Mouse (Mus musculus) hindlimb bud, embryonic 11.5 days (tissue): Measurements from ENCODE around the gene Nol4l.

Experiments used
- DNase-seq: peaks from one replicate; pipeline ENCODE4 v3.0.0-alpha.2; 2012; ENCODE audit warnings: low read depth, low spot score; ENCODE audit errors: extremely low spot score

Nol4l gene

DNA sequence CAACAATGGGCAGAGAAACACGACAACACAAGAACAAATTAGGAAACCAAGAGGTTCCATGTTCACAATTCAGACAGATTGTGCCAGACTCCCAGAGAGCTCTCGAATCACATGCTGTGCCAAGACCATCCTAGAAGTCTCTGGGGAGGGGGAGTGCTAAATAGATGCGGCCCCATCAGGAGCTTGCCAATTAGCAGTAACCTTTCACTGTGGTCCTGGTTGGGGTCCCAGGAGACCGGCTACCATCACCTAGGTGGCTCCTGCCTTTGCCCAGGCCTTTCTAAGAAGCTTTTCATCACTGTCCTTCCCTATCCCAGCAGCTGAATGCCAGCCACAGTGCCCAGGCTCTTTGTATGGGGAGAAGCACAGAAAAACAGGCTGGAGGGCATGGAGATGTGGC lies 45.7 kb downstream of the Nol4l start:
- no peak for DNase-seq

DNA sequence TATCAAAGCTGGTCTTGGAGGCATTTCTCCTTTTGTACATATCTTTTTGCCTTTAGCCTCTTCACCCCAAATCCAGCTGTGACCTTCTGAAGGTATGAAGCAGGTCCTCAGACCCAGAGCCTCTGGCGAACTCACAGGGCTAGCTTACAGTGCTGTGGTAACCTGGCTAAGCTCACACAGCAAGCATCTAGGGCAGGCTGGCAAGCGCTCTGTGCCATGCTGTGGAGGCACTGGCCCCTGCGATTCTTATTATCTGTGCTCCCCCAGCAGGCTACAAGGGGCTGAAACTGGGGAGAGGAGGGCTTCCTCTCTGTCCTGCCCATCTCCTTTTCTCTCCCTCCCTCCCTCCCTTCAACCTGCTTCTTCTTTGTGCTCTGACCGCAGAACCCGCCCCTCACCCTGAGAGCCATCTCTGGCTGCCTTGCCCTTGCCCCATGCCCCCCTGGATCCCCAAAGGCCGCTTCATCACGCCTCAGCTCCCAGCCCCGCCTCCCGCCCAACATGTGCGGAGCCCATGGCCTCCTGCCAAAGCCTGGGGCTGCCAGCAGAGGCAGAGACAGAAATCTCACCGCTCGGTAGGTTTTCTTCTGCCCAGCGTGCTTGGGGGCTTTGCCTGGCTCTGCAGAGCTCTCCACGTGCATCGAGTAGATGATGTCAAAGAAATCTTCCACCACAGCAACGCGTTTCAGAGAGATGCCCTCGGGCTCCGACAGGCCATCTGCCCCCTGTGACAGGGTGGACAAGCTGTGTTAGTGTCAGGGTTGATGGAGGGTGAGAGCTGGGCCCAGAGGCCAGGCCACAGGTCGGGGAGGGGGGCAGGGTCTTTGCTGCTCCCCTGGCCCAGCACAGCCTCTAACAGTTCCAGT lies 46.4 kb downstream of the Nol4l start:
- DNase-seq: no peak

DNA sequence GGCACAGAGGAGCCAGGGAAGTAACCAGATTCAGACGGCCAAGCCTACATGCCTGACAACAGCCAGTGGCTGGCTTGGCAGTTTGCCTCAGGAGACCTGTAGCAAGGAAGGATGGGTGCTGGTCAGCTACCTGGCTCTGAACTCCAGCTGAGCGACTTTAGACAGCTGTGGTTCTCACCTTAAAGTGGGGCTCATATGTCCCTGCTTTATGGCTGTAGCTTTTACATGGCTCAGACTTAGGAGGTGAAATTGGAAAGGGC lies 48.0 kb downstream of the Nol4l start:
- DNase-seq: no peak

DNA sequence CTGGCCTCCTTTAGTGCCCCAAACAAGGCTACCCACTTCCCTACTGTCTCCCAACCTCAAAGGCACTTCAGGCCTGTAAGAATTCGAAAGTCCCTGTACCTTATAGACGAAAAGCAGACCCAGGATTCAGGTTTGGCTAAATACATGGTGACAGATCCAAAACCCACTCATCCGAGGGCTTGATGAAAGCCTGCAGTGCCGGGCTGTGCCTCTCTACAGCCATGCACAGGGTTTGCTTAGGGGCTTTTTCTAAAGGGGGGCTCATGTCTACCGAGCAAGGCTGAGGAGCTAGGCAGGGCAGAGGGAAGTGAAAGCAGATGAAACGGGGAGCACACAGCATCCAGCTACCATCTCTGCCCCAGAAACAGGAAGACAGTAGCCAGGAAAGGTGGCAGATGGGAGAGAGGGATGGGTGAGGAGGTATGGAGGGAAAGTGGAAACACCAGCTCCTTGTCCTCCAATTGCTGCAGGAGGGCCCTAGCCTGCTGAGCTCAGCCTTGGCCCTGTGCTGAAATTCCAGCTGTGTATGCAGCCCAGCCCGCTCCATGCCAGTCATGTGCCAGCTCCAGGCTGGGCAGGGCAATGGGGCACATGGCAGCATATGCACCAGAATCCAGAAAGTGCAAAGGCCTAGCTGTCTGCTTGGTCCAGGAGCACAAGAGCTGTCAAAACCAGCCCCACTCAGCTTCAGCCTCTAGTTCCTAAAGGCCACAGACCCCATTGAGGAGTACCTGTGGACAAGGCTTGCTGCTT lies 48.5 kb downstream of the Nol4l start:
- no peak for DNase-seq

DNA sequence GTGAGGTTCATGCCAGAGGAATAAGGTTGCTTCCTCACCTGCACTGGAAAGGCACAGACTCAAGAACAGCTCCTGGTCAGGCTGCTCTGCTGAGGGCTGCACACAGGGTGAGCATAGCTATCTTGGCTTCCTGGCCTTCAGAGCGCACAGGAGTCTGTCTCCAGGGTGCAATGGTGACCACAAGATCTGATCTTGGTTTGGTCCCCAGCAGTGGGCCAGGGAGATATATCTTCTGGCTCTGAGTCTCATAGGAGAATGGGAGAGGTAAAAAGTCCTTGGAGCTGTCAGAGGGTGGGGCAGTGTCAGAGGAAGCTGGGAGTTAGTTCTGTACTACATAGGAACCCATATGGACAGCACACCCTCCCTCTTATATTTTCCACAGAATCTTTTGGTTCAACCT lies 50.3 kb downstream of the Nol4l start:
- DNase-seq: no peak

DNA sequence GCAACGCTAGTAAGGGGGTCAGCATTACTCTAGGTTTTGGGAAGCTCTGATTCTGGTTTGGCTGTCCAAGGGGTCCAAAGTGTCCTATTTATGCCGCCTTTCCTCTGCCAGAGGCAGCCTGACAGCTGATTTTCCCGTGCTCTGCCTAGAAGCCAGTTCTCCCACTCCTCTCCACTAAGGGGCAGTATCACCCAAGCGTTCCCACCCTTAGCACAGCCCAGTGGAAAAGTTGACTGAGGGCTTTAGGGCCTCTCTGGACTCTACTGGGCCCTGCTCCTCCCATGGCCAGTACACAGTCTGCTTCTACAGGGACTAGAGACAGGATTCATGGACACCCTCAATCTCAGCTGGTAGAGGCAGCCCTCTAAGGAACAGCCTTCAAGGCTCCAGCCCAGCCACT lies 51.2 kb downstream of the Nol4l start:
- DNase-seq: peak; percentile 44

DNA sequence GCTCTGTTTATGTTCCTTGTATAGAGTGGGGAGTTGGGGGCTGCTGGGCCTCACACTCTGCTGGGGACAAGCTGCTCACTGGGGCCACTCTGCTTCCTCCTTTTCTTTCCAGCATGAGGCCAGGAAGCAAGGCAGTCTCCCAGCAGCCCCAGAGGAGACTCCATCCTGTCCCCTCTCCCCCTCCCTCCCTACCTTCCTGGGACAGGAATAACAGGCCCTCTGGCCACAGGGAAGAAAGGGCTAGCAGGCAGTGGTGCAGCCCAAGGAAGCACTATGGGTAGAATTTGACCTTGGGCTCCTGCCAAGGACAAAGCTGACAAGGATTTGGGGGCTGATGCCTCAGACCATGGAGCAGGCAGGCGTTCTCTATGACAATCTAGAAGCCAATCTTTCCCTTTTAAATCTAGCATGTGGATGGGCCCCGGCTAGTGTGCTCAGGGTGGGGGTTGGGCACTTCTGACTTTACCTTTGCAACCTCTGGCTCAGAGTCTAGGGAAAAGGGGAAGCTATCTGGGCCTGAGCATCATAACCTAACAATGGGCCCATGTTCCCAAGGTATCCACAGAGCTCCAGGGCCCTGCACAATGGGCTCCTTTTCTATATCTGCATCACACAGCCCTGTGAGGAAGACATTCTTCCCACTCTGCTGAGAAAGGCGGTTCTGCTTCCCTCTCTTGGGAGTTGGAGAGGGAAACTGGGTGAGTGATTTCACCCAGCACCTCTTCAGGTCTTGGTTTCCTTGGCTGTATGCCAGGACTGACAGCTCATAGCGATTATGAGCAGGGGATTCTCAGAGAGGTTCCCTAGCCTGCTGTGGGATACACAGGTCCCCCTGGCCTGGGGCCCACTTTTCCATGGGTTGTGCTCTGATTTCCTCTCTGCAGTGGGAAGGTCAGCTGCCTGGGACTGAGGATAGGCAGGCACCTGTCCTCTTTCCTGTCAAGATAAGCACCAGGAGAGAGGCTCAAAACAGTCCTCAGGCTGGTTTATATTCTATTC lies 54.4 kb downstream of the Nol4l start:
- DNase-seq: no peak

DNA sequence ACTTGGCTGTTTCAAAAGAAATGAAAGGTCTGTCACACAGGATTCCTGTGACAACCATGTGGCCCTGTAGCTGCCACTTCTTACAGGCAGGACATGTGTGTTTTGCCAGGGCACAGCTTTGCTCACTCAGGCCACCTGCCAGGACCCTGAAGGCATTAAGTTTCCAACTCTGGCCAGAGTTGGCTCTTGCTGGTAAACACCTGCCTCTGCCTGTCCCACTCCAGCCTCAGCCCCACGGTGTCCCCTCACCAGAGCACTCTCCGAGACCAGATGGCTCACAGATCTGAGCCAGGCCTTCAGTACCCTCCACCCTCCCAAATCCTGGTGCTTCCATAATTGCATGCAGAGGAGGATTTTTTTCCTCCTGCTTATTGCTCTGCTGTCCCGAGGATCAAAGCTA lies 58.8 kb downstream of the Nol4l start:
- no peak for DNase-seq

DNA sequence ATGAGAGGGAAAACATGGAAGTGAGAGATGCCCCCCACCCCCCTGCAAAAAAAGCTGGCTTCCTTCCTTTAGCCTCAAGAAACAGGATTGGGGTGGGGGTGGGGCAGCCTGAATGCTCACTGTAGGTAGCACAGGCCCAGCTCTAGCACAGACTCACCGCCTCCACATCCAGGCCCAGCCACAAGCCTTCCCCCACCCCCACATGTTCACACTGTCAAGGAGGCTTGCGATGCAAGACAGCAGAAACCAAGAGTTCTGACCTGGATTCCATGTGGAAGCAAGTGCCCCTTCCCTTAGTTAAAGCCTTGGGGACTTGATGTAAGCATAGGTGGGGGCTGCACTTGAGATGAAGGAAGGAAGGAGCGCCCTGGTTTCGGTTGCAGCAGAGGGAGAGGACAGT lies 60.0 kb downstream of the Nol4l start:
- DNase-seq: no peak

DNA sequence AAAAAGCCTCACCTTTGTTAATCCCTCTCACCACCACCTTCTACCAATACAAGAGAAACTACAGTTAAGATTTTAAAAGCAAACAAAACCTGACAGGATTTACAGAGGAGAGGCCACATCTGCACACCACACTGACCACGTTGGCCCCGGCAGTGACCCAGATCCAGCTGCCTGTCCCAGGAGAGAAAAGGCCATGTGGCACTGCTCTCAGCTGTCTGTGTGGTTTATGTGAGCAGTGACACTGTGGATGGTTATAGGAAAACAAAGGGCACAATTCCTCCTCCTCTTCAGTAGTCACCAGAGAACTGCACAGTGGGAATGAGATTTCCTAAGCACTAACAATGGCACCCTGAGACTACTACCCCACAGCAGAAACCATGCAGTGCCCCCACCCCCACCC lies 60.5 kb downstream of the Nol4l start:
- no peak for DNase-seq

DNA sequence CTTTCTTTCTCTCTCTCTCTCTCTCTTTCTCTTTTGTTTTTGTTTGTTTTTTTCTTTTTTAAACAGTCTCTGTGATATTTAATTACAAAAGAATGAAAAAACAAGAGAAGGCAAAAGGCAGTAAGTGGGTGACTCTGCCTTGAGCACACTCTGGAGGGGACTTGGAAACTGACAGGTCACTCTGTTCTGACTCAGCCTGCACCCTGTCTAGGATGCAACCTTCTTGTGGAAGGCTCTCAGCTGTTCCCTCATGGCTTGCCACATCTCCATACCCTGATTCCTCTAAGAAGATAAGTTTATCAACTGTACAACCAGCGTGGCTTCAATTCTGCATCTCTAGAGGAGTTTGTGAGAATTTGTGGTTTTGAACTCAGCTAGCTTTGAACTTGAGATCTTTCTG lies 62.4 kb downstream of the Nol4l start:
- DNase-seq: no peak

DNA sequence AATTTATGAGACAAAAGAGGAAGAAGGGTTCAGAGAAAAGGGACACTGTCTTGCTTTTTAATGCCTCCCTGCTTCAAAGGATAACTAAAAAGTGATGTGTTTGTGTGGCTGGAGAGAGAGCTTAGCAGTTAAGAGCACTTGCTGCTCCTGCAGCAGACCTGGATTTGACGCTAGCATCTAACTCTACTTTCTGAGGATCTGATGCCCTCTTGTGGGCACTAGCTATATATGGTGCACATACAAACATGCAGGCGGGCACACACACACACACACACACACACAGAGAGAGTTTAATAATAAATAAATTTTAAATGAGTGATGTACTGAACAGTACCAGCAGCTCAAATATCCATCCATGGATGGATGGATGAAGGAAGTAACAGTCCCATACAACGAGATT lies 66.5 kb downstream of the Nol4l start:
- DNase-seq: no peak

DNA sequence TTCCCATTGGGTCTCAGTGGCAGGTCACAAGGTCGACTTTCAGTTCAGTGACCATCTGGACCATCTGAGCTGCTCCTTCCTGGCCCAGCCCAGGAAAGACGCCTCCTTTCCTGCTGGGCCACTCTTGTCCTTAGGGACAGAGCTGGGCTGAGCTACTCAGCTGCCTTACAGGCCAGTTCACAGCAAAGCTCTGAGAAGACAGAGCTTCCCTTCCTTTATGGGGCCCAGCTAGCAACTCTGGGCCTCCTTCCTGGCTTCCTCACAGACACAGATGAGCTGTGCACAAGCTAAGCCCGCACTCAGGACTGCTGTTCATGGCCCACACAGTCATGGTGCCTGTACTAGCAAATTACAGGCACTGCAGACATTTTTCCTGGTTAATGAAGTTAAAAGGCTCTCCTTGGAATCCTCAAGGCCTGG lies 71.7 kb downstream of the Nol4l start:
- no peak for DNase-seq

DNA sequence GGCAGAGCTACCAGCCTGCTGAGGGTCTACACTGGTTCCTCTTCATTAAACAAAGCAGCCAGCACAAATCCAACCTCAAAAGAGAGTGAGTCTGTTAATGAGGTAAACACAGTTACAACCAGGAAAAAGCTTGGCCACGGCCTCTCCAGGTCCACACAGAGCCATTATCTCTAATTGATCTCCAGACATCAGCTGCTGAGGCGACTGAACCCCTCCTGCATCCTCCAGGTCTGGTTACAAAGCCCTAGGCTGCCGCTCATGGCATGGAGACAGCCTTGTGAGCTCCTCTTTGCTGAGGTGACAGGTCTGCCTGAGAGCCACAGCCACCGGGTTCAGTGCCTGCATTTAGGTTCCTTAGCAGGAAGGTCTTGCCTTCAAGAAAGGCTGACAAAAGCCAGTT lies 72.3 kb downstream of the Nol4l start:
- no peak for DNase-seq

DNA sequence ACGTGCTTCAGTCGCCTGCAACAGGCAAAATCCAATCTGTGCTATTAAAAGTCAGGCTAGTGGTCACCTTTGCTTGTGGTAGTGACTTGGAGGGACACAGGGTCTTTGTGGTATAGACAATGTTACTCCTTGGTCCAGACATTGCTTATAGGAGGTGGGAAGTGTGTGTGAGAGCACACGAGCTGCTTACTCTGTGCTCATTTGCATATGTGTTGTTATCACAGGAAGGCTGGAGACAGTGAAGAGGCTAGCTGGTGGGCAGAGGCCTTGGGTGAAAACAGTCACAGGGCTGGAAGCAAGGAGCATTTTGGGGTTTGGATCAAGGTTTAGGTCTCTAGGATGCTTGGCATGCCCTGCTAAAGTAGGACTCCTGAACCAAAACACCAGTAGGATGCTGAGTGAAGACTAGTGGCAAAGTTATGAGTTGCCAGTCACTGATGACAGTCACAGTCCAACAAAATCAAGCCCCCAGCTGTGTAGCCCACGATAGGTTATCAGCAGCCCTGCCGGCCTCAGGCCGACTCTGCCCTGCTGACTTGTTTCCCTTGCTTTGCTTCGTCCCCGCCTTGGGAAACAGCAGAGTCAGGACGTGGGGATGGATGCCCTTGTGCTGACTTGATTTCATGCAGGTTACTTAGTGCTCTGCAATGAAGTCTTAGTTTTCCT lies 74.8 kb downstream of the Nol4l start:
- no peak for DNase-seq

DNA sequence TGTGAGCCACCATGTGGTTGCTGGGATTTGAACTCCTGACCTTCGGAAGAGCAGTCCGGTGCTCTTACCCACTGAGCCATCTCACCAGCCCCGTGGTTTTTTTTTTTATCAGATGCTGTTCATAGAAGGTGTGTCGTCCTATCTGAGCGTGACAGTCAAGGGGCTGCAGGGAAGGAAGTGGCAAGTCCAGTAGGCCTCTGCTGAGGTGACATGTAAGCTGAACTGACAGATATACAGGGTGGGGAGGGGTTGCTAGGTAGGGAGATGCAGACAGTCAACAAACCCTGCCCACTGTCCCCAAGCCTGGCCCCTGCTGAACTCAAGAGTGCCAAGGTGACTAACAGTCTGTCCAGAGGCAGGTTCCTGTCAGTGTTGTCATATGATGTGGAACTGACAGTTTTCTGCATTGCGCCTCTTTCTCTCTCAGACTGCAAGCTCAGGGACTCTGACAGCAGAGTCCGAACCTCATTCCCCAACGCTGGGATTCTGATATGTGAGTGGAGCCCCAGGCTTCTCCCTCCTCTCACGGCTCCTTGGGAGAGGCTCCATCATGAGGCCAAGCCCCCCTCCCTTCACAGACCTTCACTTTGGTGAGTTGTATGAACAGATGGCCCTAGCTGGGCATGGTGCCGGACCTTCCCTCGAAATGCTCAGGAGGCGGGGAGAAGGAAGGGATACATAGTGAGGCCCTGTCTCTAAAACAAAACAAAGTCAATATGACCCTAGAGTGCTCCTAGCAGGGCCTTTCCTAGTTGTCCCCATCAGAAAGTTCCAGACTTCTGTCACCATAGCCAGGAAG lies 75.6 kb downstream of the Nol4l start:
- DNase-seq: no peak

DNA sequence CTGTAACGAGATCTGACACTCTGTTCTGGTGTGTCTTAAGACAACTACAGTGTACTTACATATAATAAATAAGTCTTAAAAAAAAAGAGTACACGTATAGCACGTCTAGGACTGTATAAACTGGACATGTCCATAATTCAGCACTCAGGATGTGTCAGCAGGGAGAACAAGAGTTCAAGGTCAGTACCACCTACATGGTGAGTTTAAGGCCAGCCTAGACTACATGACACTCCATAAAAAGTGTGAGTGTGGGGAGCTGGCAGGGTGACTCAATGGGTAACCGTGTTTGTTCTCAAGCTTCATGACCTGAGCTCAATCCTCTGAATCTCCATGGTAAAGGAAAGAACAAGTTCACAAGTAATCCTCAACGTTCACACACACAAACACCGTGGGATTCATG lies 81.3 kb downstream of the Nol4l start:
- DNase-seq: no peak

DNA sequence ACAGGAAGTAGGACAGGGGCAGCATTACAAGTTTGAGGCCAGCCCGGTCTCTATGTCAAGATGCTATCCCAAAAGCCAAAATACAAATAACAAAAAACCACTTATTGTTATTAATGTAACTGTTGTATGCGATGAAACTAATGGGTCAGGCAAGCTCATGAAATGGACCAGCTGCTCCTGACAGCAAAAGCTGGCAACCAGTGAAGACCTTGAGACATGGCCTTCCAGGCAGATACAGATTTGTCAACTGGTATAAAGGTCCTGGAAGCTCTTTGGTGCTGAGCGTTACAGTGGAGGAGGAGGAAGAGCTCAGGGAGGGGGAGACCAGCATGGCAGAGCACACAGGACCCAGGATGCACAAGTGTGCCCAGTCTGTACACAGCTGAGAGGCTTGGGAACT lies 82.1 kb downstream of the Nol4l start:
- DNase-seq: no peak

DNA sequence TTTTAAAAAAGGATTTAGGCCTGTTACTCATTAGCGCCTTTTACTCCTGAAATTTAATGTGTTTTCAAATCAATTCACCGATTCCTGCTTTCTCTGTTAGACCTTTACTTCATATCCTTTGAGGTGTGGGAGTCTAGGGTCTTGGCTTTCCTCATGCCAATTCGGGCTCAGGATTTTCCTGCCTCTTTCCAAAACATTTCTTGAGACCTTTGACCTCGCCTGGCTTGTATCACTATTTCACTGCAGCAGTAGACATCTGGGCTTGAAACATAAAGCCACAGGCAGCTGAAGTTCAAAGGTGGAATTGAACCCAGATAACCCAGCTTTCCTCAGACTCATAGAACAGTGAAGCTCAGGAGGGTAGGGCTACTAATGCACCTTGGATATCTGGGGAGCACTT lies 83.3 kb downstream of the Nol4l start:
- DNase-seq: no peak

DNA sequence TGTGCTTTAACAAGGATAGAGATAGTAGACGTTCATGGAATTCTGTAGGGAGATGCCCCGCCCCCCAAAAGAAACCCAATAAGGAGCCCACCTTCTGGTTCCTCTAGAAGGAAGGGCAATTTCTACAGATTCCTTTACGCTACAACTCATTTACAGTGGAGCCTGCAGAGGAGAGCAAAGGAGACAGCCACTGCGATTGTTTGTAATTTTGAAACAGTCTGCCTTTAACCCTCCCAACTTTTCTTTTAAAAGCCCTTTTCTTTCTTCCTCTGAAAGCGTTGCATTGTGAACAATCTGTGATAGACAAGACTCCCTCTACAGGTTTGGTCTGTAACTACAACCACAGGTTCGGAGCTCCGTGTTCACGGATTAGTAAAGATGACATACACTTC lies 83.8 kb downstream of the Nol4l start:
- peak; percentile 95 for DNase-seq
